Mouse (Mus musculus): ENCODE measurements around the gene D17Wsu92e.

D17Wsu92e gene

GRCm38 (mm10) chr17:27790015-27790414 is 30.4 kb downstream of the D17Wsu92e start:
- DNase-seq, result no peak

DNA sequence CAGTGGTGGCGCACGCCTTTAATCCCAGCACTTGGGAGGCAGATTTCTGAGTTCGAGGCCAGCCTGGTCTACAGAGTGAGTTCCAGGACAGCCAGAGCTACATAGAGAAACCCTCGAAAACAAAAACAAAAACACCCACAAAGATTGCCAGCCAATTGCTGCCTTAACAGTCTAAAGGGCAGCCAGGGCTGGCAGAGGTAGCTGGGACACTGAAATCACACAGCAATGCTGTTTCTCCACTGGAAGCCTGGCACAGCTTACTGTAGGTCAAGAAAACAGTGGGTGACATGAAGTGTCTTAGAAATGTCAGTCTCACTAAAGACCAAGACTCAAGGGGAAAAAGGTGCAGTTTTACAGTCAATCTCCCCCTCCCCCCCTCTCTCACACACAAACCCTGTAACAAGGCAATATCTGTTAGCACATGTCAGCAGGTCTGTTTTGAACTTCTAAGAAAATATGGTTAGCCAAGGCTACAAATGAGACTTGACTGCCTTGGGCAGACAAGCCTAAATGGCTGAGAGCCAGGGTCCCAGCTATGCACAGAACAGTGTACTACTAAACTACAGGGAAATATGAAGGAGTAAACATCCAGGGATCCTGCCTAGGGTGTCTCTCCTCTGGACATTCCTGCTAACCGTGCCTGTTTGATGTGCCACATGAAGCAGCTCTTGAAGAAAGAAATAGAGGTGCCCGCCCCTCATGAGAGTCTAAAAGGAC is 31.8 kb downstream of the D17Wsu92e start:
- no peak for DNase-seq

- DNase-seq, result no peak
These were observed 36.9 kb downstream of the D17Wsu92e start for GRCm38 (mm10) chr17:27783567-27783966.

GRCm38 (mm10) chr17:27781059-27781687 is 39.3 kb downstream of the D17Wsu92e start:
- DNase-seq, result no peak

- DNase-seq, result no peak
These were observed 40.7 kb downstream of the D17Wsu92e start for GRCm38 (mm10) chr17:27779755-27780154.

DNA sequence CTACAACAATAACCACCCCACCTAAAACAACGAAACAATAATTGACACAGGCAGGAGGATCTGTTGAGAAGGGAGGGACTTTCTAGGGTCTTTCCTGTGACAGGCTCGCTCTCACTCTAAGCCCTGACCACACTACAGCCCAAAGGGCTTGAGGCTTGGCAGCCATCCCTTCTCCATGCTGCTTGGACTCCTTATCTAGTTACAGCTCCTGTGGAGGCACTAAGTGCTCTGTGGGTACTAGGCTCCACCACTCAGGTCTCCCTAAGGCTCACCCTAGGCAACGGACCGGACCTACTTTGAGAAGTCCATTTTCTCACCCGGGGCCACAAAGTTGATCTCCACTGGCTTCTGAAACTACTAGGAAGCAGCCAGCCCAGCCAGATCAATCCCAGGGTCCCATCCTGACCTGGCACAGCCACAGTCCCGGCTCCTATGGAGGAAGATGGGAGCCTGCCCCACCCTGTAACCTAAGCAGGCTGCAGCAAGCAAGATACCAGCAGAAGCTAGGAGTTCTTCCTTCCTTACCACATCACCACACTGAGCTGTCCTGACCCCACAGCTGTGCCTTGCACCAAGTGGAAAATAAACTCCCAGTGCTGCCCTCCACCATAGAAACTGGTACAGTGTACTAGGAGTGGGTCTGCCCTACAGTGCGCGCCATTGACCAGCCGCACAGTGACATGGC is 41.6 kb downstream of the D17Wsu92e start:
- no peak for DNase-seq

- no peak for DNase-seq
These were observed 42.6 kb downstream of the D17Wsu92e start for GRCm38 (mm10) chr17:27777823-27778222.

DNA sequence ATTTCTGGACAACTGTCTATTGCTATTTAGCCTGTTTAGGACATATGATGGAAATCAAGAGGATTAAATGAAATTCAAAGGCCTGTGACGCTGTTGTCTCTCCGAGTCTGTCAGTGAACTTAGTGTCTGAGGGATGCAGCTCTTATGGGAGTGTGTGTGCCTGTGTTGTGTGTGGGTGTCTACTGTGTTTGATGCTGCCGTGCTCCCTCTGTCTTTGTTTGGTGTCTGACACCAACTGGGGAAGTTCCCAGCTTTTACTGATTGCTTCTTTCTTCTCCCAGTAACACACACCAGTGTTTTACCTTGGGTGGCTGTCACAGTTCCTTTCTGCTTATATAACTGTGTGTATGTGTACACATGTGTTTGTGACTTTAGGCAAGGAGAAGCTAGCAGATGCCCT is 46.2 kb downstream of the D17Wsu92e start:
- no peak for DNase-seq

- no peak for DNase-seq
These were observed 48.8 kb downstream of the D17Wsu92e start for GRCm38 (mm10) chr17:27771616-27772015.

DNA sequence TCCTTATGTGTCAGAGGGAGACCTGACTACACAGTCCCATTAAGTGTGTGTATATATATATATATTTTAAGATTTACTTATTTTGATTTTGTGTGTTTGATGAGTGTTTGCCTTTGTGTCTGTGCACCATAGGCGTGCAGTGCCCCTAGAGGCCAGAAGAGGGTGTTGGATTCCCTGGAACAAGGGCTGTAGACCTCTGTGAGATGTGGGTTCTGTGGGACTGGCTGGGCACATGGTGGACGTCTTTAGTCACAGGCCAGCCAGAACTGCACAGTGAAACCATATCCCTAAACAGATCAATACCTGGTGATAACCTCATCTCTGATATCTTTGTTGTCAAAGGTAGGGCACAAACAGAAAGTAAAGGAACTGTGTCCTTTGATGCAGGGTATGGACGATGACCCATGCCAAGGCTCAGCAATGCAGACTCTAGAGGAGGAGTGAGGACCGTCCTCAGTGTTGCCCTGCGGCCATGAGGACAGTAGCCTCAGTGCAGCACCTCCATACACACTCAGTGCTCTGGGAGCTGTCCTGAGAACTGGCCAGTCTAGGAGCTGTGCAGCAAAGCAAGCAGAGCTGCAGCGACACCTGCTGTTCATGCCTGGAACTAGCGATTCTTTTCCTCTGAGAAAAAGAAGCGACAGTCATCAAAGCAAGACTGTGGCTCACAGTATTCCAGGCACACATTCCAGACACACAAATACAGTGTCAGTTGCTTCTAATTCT is 51.5 kb downstream of the D17Wsu92e start:
- peak; percentile 93 to 96 for DNase-seq

DNA sequence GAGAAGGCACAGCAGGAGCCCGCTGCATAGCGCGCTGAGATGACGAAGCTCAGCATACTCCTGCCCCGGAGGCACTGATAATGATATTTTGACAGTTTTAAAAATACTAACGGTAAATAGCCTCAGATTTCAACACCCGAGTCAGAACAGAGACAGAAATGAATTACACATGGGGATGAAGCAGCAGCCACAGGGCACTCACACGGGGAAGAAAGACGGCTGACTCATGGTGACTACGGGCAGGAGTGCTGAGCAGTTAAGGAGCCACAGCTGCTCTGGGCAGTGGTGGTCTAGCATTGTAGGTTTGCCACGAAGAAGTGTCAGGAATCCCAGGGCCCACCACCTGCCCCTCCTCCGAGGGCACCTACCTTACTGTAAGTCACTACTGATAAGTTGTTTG is 52.9 kb downstream of the D17Wsu92e start:
- DNase-seq, result no peak

GRCm38 (mm10) chr17:27767120-27767519 is 53.3 kb downstream of the D17Wsu92e start:
- DNase-seq, result no peak

DNA sequence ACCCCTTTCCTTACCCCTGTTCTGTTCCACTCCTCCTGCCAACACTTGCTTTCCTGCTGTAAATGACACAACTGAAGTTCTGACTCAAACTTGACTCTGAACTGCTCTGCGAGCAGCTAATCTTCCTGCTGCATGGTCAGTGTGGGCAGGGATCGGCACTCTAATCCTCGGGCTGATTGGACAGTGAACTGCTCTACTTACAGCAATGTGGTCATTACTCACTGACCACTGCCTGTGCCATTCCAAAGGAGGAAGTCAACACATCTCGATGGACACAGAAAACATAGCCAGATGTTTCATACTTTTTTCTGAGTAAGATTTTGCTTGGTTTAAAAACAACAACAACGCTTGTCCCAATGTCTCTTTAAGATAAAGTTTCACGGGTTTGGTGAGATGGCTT is 55.4 kb downstream of the D17Wsu92e start:
- no peak for DNase-seq

GRCm38 (mm10) chr17:27764453-27764852 is 56.0 kb downstream of the D17Wsu92e start:
- no peak for DNase-seq

DNA sequence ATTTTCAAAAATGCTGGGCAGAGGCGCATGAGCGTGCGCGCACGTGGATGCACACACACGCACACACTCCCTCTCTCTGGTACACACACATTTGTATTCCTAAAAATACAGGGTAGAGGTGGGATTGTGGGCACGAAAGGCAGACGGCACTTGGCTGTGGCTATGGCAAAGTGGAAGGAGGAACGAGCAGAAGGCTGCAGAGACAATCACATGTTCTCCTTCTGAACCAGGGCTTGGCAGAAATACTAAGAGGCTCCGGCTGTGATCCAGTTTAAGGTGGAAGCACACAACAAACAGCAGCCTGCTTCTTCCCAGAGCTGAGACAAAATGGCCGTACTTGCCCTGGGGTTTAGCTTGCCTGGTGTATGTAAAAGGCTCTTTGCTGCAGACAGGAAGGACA is 57.6 kb downstream of the D17Wsu92e start:
- no peak for DNase-seq

- peak; percentile 95 for DNase-seq
These were observed 58.7 kb downstream of the D17Wsu92e start for GRCm38 (mm10) chr17:27761639-27762336.

GRCm38 (mm10) chr17:27760169-27760568 is 60.3 kb downstream of the D17Wsu92e start:
- peak in 1 of 2 experiments; percentile 10 for DNase-seq

- DNase-seq, result peak; percentile 69 to 72
These were observed 68.9 kb downstream of the D17Wsu92e start for GRCm38 (mm10) chr17:27751314-27752202.

DNA sequence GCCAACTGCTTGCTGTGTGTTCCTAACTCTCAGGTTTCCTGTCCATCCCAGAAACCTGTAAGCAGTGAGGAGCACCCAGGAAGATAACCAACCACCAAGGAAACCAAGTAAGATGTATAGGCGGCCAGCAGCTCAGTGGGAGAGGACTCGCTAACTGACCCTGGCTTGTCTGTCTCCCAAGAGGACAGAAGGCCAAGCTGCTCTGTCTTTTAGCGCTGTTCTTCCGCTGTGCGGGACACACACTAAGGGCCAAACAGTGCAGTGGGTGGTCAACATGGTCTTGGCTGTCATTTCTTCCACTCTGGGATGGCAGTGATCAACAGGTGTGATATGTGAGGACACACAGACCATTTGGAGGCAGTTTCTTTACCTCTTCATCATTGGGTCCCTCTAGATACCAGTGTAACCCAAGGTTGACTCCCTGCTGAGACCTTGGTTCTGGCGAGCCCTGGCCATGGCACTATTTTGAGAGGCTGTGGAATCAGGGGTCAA is 70.0 kb downstream of the D17Wsu92e start:
- peak; percentile 53 to 74 for DNase-seq

- DNase-seq, result no peak
These were observed 72.3 kb downstream of the D17Wsu92e start for GRCm38 (mm10) chr17:27748123-27748522.

GRCm38 (mm10) chr17:27746446-27746845 is 74.0 kb downstream of the D17Wsu92e start:
- peak in 1 of 2 experiments; percentile 48 for DNase-seq

All from cerebellum, postnatal 10 days (tissue).